42 mouse cellular contexts compared by ENCODE assay signal in genomic region chr4:101017806-101018205, GRCm38 (mm10). TPM values are rescaled to one million over a fixed set of nuclear protein-coding genes. Genes with fewer than 3 reads are reported as not detected.
"Had no signal": no experiment of that assay in that cellular context is flagged by ENCODE, and none has a peak within 500 bp of the region (broad histone marks: within the 10 kb centered on the region; RNA-seq: fewer than 3 reads in every experiment).

No protein-coding gene starts in this region.

- H3K4me1 ChIP-seq: heart, embryonic 13.5 days; heart, embryonic 15.5 days; hindbrain, embryonic 10.5 days; hindbrain, embryonic 12.5 days; intestine, embryonic 15.5 days; limb, embryonic 15.5 days; liver, embryonic 12.5 days had no signal

- H3K9me3 ChIP-seq: heart, embryonic 15.5 days; intestine, embryonic 15.5 days; limb, embryonic 15.5 days had no signal

- H3K4me2 ChIP-seq: heart, embryonic 11.5 days; heart, embryonic 13.5 days; heart, embryonic 15.5 days; hindbrain, embryonic 12.5 days; hindbrain, embryonic 14.5 days; intestine, embryonic 15.5 days; limb, embryonic 13.5 days; limb, embryonic 15.5 days; liver, embryonic 12.5 days had no signal

- DNase-seq: gastrocnemius, adult 2 months; gastrocnemius, postnatal 10 days; gastrocnemius, postnatal 25 days; heart, adult 2 months; heart, postnatal 4 days; kidney, adult 18-20 months; kidney, adult 8-10 months; kidney, postnatal 10 days; kidney, postnatal 36 days; layer of hippocampus, adult 9-11 months; layer of hippocampus, postnatal 36 days had no signal

- H3K9ac ChIP-seq: heart, embryonic 13.5 days; heart, embryonic 15.5 days; hindbrain, embryonic 12.5 days; hindbrain, embryonic 14.5 days; intestine, embryonic 15.5 days; limb, embryonic 13.5 days; limb, embryonic 15.5 days; liver, embryonic 12.5 days; liver, embryonic 14.5 days had no signal

- H3K27ac ChIP-seq: gastrocnemius, adult 2 months; heart, adult 2 months; heart, embryonic 13.5 days; heart, embryonic 15.5 days; hindbrain, embryonic 10.5 days; hindbrain, embryonic 12.5 days; hindbrain, embryonic 14.5 days; intestine, embryonic 15.5 days; limb, embryonic 13.5 days; limb, embryonic 15.5 days; liver, embryonic 12.5 days; liver, embryonic 14.5 days had no signal

- H3K4me3 ChIP-seq: gastrocnemius, adult 2 months; heart, adult 2 months; heart, embryonic 13.5 days; heart, embryonic 15.5 days; hindbrain, embryonic 10.5 days; hindbrain, embryonic 12.5 days; intestine, embryonic 15.5 days; limb, embryonic 13.5 days; limb, embryonic 15.5 days; liver, embryonic 12.5 days had no signal

- H3K36me3 ChIP-seq: heart, embryonic 13.5 days; heart, embryonic 15.5 days; hindbrain, embryonic 10.5 days; hindbrain, embryonic 12.5 days; intestine, embryonic 15.5 days; limb, embryonic 13.5 days; limb, embryonic 15.5 days; liver, embryonic 12.5 days had no signal

- H3K27me3 ChIP-seq: heart, embryonic 13.5 days; heart, embryonic 15.5 days; hindbrain, embryonic 12.5 days; intestine, embryonic 15.5 days; limb, embryonic 13.5 days; limb, embryonic 15.5 days; liver, embryonic 12.5 days had no signal

RNA-seq across cellular contexts. Expression of gene Gm10577, which starts 2.7 kb away (rescaled TPM):
- total RNA-seq: gastrocnemius, adult 2 months; gastrocnemius, postnatal 10 days; gastrocnemius, postnatal 25 days; gastrocnemius, postnatal 4 days; granulocyte monocyte progenitor cell, adult 5-6 weeks; heart, adult 2 months; heart, postnatal 25 days; heart, postnatal 4 days; layer of hippocampus, adult 18-20 months; layer of hippocampus, adult 8-10 months; layer of hippocampus, postnatal 14 days; layer of hippocampus, postnatal 36 days; left cerebral cortex, adult 18-20 months; left cerebral cortex, adult 8-10 months; left cerebral cortex, postnatal 10 days; left cerebral cortex, postnatal 36 days; liver, adult 2 months had no signal
- polyA plus RNA-seq: heart, adult 2 months; heart, embryonic 11.5 days; heart, embryonic 13.5 days; heart, embryonic 15.5 days; heart, postnatal 0 days; hindbrain, embryonic 10.5 days; hindbrain, embryonic 12.5 days; hindbrain, embryonic 14.5 days; hindbrain, embryonic 16.5 days; inflammation-experienced regulatory T-cells, adult 6 months; intestine, embryonic 15.5 days; intestine, postnatal 0 days; kidney, embryonic 14.5 days; kidney, embryonic 16.5 days; large intestine, adult 2 months; limb, embryonic 11.5 days; limb, embryonic 13.5 days; limb, embryonic 15.5 days; liver, adult 2 months; liver, embryonic 12.5 days; liver, embryonic 14.5 days; liver, embryonic 16.5 days had no signal
